ENCODE assay signal across 8 mouse cellular contexts in genomic region chr19:44266824-44267498, GRCm38 (mm10). TPM values are rescaled to one million over a fixed set of nuclear protein-coding genes. Genes with fewer than 3 reads are reported as not detected.
DNase-seq lines count a peak whose midpoint lies in the region; ATAC-seq and TF ChIP-seq lines count a peak whose summit lies in the region.

No protein-coding gene starts in this region.

- H3K27me3 ChIP-seq in embryonic facial prominence, embryonic 13.5 days, result no peaks in the 10 kb centered on the region
- H3K27me3 ChIP-seq in heart, adult 2 months (ENCODE audit: control insufficient read depth, insufficient read depth, low read length), result no peaks in the 10 kb centered on the region
- no peaks in the 10 kb centered on the region for H3K27me3 ChIP-seq in limb, embryonic 13.5 days
- no peaks in the 10 kb centered on the region for H3K27me3 ChIP-seq in midbrain, embryonic 15.5 days (replicated peaks)

- H3K36me3 ChIP-seq in embryonic facial prominence, embryonic 13.5 days, result no peaks in the 10 kb centered on the region
- no peaks in the 10 kb centered on the region for H3K36me3 ChIP-seq in heart, adult 2 months (ENCODE audit: control insufficient read depth, insufficient read depth, low read length)
- H3K36me3 ChIP-seq in limb, embryonic 13.5 days, result no peaks in the 10 kb centered on the region
- H3K36me3 ChIP-seq in midbrain, embryonic 15.5 days (replicated peaks), result no peaks in the 10 kb centered on the region

- peak overlapping the region; percentile 76 for H3K4me2 ChIP-seq in embryonic facial prominence, embryonic 13.5 days
- H3K4me2 ChIP-seq in limb, embryonic 13.5 days (replicated peaks), result peak overlapping the region; percentile 77
- H3K4me2 ChIP-seq in midbrain, embryonic 15.5 days, result peak overlapping the region; percentile 86

- H3K9ac ChIP-seq in embryonic facial prominence, embryonic 13.5 days, result peak overlapping the region; percentile 78
- H3K9ac ChIP-seq in heart, adult 2 months (ENCODE audit: low read depth, low read length), result peak overlapping the region; percentile 87
- peak overlapping the region; percentile 76 for H3K9ac ChIP-seq in limb, embryonic 13.5 days
- H3K9ac ChIP-seq in midbrain, embryonic 15.5 days, result peak overlapping the region; percentile 52

- TF ChIP-seq EP300 in heart, adult 2 months (IDR thresholded peaks at IDR 0.05; ENCODE audit: insufficient read depth, low read depth, low read length), result 0 out of 2 replicates have a peak, but pooled peaks have one; percentile 7

- intact Hi-C loops in heart, adult 2 months (cut with DNase I), result loop anchor here (1.0 kb wide), 1 partner anchor 19 kb away; no protein-coding TSS in a partner anchor

- peak; percentile 51 for TF ChIP-seq CTCF in heart, adult 2 months (IDR thresholded peaks at IDR 0.05)

- 1% methylated on average over 43 of the region's 43 CpGs for WGBS in embryonic facial prominence, embryonic 13.5 days
- under 1% methylated on average over 43 of the region's 43 CpGs for WGBS in heart, adult 2 months
- WGBS in limb, embryonic 13.5 days, result 1% methylated on average over 42 of the region's 43 CpGs
- 0% methylated on average over 41 of the region's 43 CpGs for WGBS in midbrain, embryonic 15.5 days

- H3K9me3 ChIP-seq in embryonic facial prominence, embryonic 13.5 days, result no peaks in the 10 kb centered on the region
- no peaks in the 10 kb centered on the region for H3K9me3 ChIP-seq in limb, embryonic 13.5 days
- no peaks in the 10 kb centered on the region for H3K9me3 ChIP-seq in midbrain, embryonic 15.5 days

- H3K4me3 ChIP-seq in embryonic facial prominence, embryonic 13.5 days, result peak overlapping the region; percentile 61
- H3K4me3 ChIP-seq in heart, adult 2 months, result peak overlapping the region; percentile 55
- H3K4me3 ChIP-seq in limb, embryonic 13.5 days, result peak overlapping the region; percentile 61
- peak overlapping the region; percentile 56 for H3K4me3 ChIP-seq in midbrain, embryonic 15.5 days

- peaks cover 11% of the 10 kb centered on the region for H3K4me1 ChIP-seq in embryonic facial prominence, embryonic 13.5 days
- no peaks in the 10 kb centered on the region for H3K4me1 ChIP-seq in heart, adult 2 months (ENCODE audit: control insufficient read depth, insufficient read depth, low read length)
- peaks cover 22% of the 10 kb centered on the region for H3K4me1 ChIP-seq in limb, embryonic 13.5 days
- peaks cover 12% of the 10 kb centered on the region for H3K4me1 ChIP-seq in midbrain, embryonic 15.5 days

- H3K27ac ChIP-seq in embryonic facial prominence, embryonic 13.5 days, result peak overlapping the region; percentile 96
- peak overlapping the region; percentile 80 for H3K27ac ChIP-seq in heart, adult 2 months
- H3K27ac ChIP-seq in limb, embryonic 13.5 days, result peak overlapping the region; percentile 95
- peak overlapping the region; percentile 83 for H3K27ac ChIP-seq in midbrain, embryonic 15.5 days

- ATAC-seq in embryonic facial prominence, embryonic 13.5 days (ENCODE audit: insufficient number of reproducible peaks, insufficient read depth, low FRiP score, low TSS enrichment, low read depth), result peak; percentile 97
- peak; percentile 97 for ATAC-seq in limb, embryonic 13.5 days (ENCODE audit: low FRiP score, low read depth)
- peak; percentile 96 for ATAC-seq in midbrain, embryonic 15.5 days (replicated peaks)

- DNase-seq in 3134 (ENCODE audit: extremely low read depth, insufficient read length, low spot score), result peak; percentile 97
- peak; percentile 93 to 94 for DNase-seq in adrenal gland, postnatal 36 days
- peak; percentile 84 to 92 for DNase-seq in heart, adult 2 months
- peak; percentile 67 to 77 for DNase-seq in kidney, adult 8-10 months
- DNase-seq in spleen, postnatal 10 days (ENCODE audit: low spot score in 2 of 2), result peak; percentile 67 to 80

- peak; percentile 61 for TF ChIP-seq POLR2A in heart, adult 2 months (IDR thresholded peaks at IDR 0.05; ENCODE audit: insufficient read depth, low read depth, low read length)

- no peaks in the 10 kb centered on the region for H3K79me2 ChIP-seq in heart, adult 2 months (replicated peaks; ENCODE audit: control insufficient read depth, insufficient read depth, low read length)

RNA-seq across cellular contexts. Expression of gene Scd2, which starts 26.5 kb away (rescaled TPM):
- total RNA-seq in adrenal gland, postnatal 36 days (2021), result 100 to 1,000 TPM; 596 to 993 TPM
- 211 and 213 TPM in 2 replicates for polyA plus RNA-seq in embryonic facial prominence, embryonic 13.5 days (2015; fragmentation: Nextera tagmentation; extraction: Ambion mirVana)
- 10 to 100 TPM in 1 of 2 experiments, 1 to 10 TPM in 1; 9.2 to 12.2 TPM for total RNA-seq in heart, adult 2 months (2021)
- 21.2 and 31.1 TPM in 2 replicates for polyA plus RNA-seq in heart, adult 2 months (2012; rRNA removed)
- 197 and 219 TPM in 2 replicates for polyA plus RNA-seq in limb, embryonic 13.5 days (2015; fragmentation: Nextera tagmentation; extraction: Ambion mirVana)
- polyA plus RNA-seq in midbrain, embryonic 15.5 days (2015; fragmentation: Nextera tagmentation; extraction: Ambion mirVana), result 251 and 253 TPM in 2 replicates

Comparison
In these comparisons a context has a peak if more than half of its experiments do, and no peak if none do; other contexts are left out.
1. Peak in every context shown above with its lines: DNase-seq, ATAC-seq, H3K4me3 ChIP-seq and H3K27ac ChIP-seq.